Mouse (Mus musculus) MEL (cell line): ENCODE data around the gene AI182371. TPM values are rescaled to one million over a fixed set of nuclear protein-coding genes. Genes with fewer than 3 reads are reported as not detected.

Source experiments
- DNase-seq: peaks from one replicate; pipeline ENCODE4 v3.0.0; 2011; ENCODE audit warnings: low read depth, low spot score
- H3K27ac ChIP-seq: 2 replicates; pipeline ENCODE4 v1.5.1; 2012; ENCODE audit warnings: low read depth, mild to moderate bottlenecking, control low read depth, low read length, moderate library complexity; ENCODE audit not compliant: control insufficient read depth
- H3K27me3 ChIP-seq, 2 experiments: fragments of 150-350 bp in 1 of 2; sonication (generic) in 1 of 2; 2 replicates each; pipeline ENCODE4 v1.6.1; 2012; ENCODE audit warnings: low read length in 2 of 2, mild to moderate bottlenecking in 2 of 2, improper control_type of control experiment in 1 of 2, moderate library complexity in 1 of 2; ENCODE audit not compliant: insufficient read depth in 2 of 2, control insufficient read depth in 1 of 2
- H3K36me3 ChIP-seq, 2 experiments: 2 replicates each; pipeline ENCODE4 v1.6.1; 2012 to 2014; ENCODE audit warnings: low read length in 2 of 2, improper control_type of control experiment in 1 of 2, inconsistent platforms in 1 of 2, mild to moderate bottlenecking in 1 of 2; ENCODE audit not compliant: insufficient read depth in 2 of 2, control insufficient read depth in 1 of 2
- H3K4me1 ChIP-seq, 2 experiments: fragments of 150-350 bp in 1 of 2; sonication (generic) in 1 of 2; 2 replicates each; pipeline ENCODE4 v1.6.1; 2012; ENCODE audit warnings: low read length in 2 of 2, improper control_type of control experiment in 1 of 2, mild to moderate bottlenecking in 1 of 2; ENCODE audit not compliant: insufficient read depth in 2 of 2, control insufficient read depth in 1 of 2
- H3K4me3 ChIP-seq, 2 experiments: fragments of 150-350 bp in 1 of 2; sonication (generic) in 1 of 2; 2 replicates each; pipeline ENCODE4 v1.5.1; 2012; ENCODE audit warnings: low read depth in 2 of 2, low read length in 2 of 2, mild to moderate bottlenecking in 2 of 2, moderate library complexity in 2 of 2, control low read depth in 1 of 2, improper control_type of control experiment in 1 of 2; ENCODE audit not compliant: control insufficient read depth in 1 of 2, insufficient read depth in 1 of 2
- H3K79me2 ChIP-seq: 2 replicates; pipeline ENCODE4 v1.6.1; 2012; ENCODE audit warnings: mild to moderate bottlenecking, low read length, moderate library complexity; ENCODE audit not compliant: control insufficient read depth, poor library complexity, insufficient read depth
- H3K9ac ChIP-seq: 2 replicates; pipeline ENCODE4 v1.6.1; 2012; ENCODE audit warnings: low read depth, mild to moderate bottlenecking, control low read depth, low read length, moderate library complexity; ENCODE audit not compliant: control insufficient read depth, poor library complexity, severe bottlenecking
- H3K9me3 ChIP-seq: fragments of 150-350 bp; sonication (generic); replicated peaks from 2 replicates; pipeline ENCODE4 v1.6.1; 2012; ENCODE audit warnings: mild to moderate bottlenecking, low read length, improper control_type of control experiment, moderate library complexity; ENCODE audit not compliant: insufficient read depth
- CHD1 ChIP-seq: IDR thresholded peaks from 2 replicates; pipeline ENCODE4 v1.6.1; 2012; ENCODE audit warnings: low read depth, mild to moderate bottlenecking, inconsistent platforms, low read length, improper control_type of control experiment
- CHD2 ChIP-seq: IDR thresholded peaks from 2 replicates; pipeline ENCODE4 v1.6.1; 2011; ENCODE audit warnings: low read length, improper control_type of control experiment
- CTCF ChIP-seq, 3 experiments: IDR thresholded peaks in 2 of 3; conservative IDR thresholded peaks in 1 of 3; 2 replicates each; pipeline ENCODE4 v1.5.1; 2011 to 2012; ENCODE audit warnings: low read length in 3 of 3, low read depth in 2 of 3, mild to moderate bottlenecking in 2 of 3, improper control_type of control experiment in 1 of 3, inconsistent platforms in 1 of 3, mixed read lengths in 1 of 3, moderate library complexity in 1 of 3; ENCODE audit not compliant: control insufficient read depth in 1 of 3, insufficient read depth in 1 of 3, poor library complexity in 1 of 3, severe bottlenecking in 1 of 3
- E2F4 ChIP-seq: IDR thresholded peaks from 2 replicates; pipeline ENCODE4 v1.6.1; 2011; ENCODE audit warnings: low read depth, low read length, improper control_type of control experiment, borderline replicate concordance
- ELF1 ChIP-seq: IDR thresholded peaks from 2 replicates; pipeline ENCODE4 v1.6.1; 2014; ENCODE audit warnings: low read depth, mild to moderate bottlenecking, inconsistent platforms, low read length, improper control_type of control experiment, moderate library complexity
- EP300 ChIP-seq, 2 experiments: IDR thresholded peaks; 2 replicates each; pipeline ENCODE4 v1.6.1; 2011; ENCODE audit warnings: improper control_type of control experiment in 2 of 2, low read length in 2 of 2, low read depth in 1 of 2, mild to moderate bottlenecking in 1 of 2
- ETS1 ChIP-seq: IDR thresholded peaks from 2 replicates; pipeline ENCODE4 v1.6.1; 2012; ENCODE audit warnings: low read depth, mild to moderate bottlenecking, inconsistent platforms, low read length, improper control_type of control experiment, moderate library complexity
- GATA1 ChIP-seq: IDR thresholded peaks from 2 replicates; pipeline ENCODE4 v1.6.1; 2011; ENCODE audit warnings: low read depth, low read length, improper control_type of control experiment
- MAFK ChIP-seq: IDR thresholded peaks from 2 replicates; pipeline ENCODE4 v1.6.1; 2011; ENCODE audit warnings: low read depth, mild to moderate bottlenecking, low read length, improper control_type of control experiment, borderline replicate concordance
- MAX ChIP-seq: IDR thresholded peaks from 2 replicates; pipeline ENCODE4 v1.6.1; 2011; ENCODE audit warnings: low read length, improper control_type of control experiment
- MAZ ChIP-seq: IDR thresholded peaks from 2 replicates; pipeline ENCODE4 v1.6.1; 2012; ENCODE audit warnings: low read depth, mild to moderate bottlenecking, inconsistent platforms, low read length, improper control_type of control experiment
- MXI1 ChIP-seq: IDR thresholded peaks from 2 replicates; pipeline ENCODE4 v1.6.1; 2011; ENCODE audit warnings: mild to moderate bottlenecking, low read depth, low read length, improper control_type of control experiment
- MYB ChIP-seq: IDR thresholded peaks from 2 replicates; pipeline ENCODE4 v1.6.1; 2011; ENCODE audit warnings: mild to moderate bottlenecking, low read depth, low read length, improper control_type of control experiment
- MYC ChIP-seq: IDR thresholded peaks from 2 replicates; pipeline ENCODE4 v1.6.1; 2011; ENCODE audit warnings: low read depth, mild to moderate bottlenecking, low read length, improper control_type of control experiment, moderate library complexity
- NELFE ChIP-seq: IDR thresholded peaks from 2 replicates; pipeline ENCODE4 v1.6.1; 2011; ENCODE audit warnings: low read depth, low read length, improper control_type of control experiment
- NRF1 ChIP-seq: IDR thresholded peaks from 2 replicates; pipeline ENCODE4 v1.6.1; 2014; ENCODE audit warnings: low read depth, mild to moderate bottlenecking, inconsistent platforms, low read length, improper control_type of control experiment, moderate library complexity; ENCODE audit not compliant: poor library complexity, insufficient read depth, severe bottlenecking
- POLR2A ChIP-seq, 2 experiments: IDR thresholded peaks; 2 replicates each; pipeline ENCODE4 v1.6.1; 2011 to 2012; ENCODE audit warnings: low read length in 2 of 2, mild to moderate bottlenecking in 2 of 2, control low read depth in 1 of 2, improper control_type of control experiment in 1 of 2, low read depth in 1 of 2, moderate library complexity in 1 of 2; ENCODE audit not compliant: control insufficient read depth in 1 of 2, insufficient read depth in 1 of 2, poor library complexity in 1 of 2
- POLR2AphosphoS2 ChIP-seq: IDR thresholded peaks from 2 replicates; pipeline ENCODE4 v1.6.1; 2011; ENCODE audit warnings: low read length, improper control_type of control experiment
- POLR2AphosphoS5 ChIP-seq: IDR thresholded peaks from 2 replicates; pipeline ENCODE4 v1.6.1; 2012; ENCODE audit warnings: low read depth, borderline replicate concordance, mild to moderate bottlenecking, inconsistent platforms, low read length, moderate library complexity, mixed read lengths
- RAD21 ChIP-seq: IDR thresholded peaks from 2 replicates; pipeline ENCODE4 v1.6.1; 2011; ENCODE audit warnings: mild to moderate bottlenecking, low read depth, low read length, improper control_type of control experiment
- RCOR1 ChIP-seq: IDR thresholded peaks from 2 replicates; pipeline ENCODE4 v1.6.1; 2012; ENCODE audit warnings: low read depth, mild to moderate bottlenecking, inconsistent platforms, low read length, improper control_type of control experiment
- SIN3A ChIP-seq: IDR thresholded peaks from 2 replicates; pipeline ENCODE4 v1.6.1; 2012; ENCODE audit warnings: low read length, improper control_type of control experiment, inconsistent platforms
- TBP ChIP-seq: IDR thresholded peaks from 2 replicates; pipeline ENCODE4 v1.8.0; 2011; ENCODE audit warnings: low read depth, low read length, improper control_type of control experiment
- TCF12 ChIP-seq: IDR thresholded peaks from 2 replicates; pipeline ENCODE4 v1.6.1; 2014; ENCODE audit warnings: low read depth, mild to moderate bottlenecking, inconsistent platforms, low read length, improper control_type of control experiment, moderate library complexity
- UBTF ChIP-seq: IDR thresholded peaks from 2 replicates; pipeline ENCODE4 v1.6.1; 2012; ENCODE audit warnings: low read depth, mild to moderate bottlenecking, inconsistent platforms, low read length, improper control_type of control experiment, moderate library complexity, borderline replicate concordance; ENCODE audit not compliant: insufficient read depth
- USF2 ChIP-seq, 2 experiments: IDR thresholded peaks; 2 replicates each; pipeline ENCODE4 v1.6.1; 2011 to 2012; ENCODE audit warnings: improper control_type of control experiment in 2 of 2, low read length in 2 of 2, borderline replicate concordance in 1 of 2, inconsistent platforms in 1 of 2, low read depth in 1 of 2, mild to moderate bottlenecking in 1 of 2; ENCODE audit not compliant: insufficient read depth in 1 of 2
- ZMIZ1 ChIP-seq: IDR thresholded peaks from 2 replicates; pipeline ENCODE4 v1.6.1; 2012; ENCODE audit warnings: low read depth, mild to moderate bottlenecking, inconsistent platforms, low read length, improper control_type of control experiment, moderate library complexity
- polyA plus RNA-seq, 2 experiments: library from polyadenylated mRNA; stranded (reverse) in 1 of 2; unstranded in 1 of 2; fragments of >175 nt in 1 of 2; fragments of >200 nt in 1 of 2; gene quantifications; 2 replicates each; pipeline versions ENCODE4 v1.2.1 to v1.2.4; 2012; ENCODE audit warnings: low replicate concordance in 2 of 2, low read depth in 1 of 2; ENCODE audit not compliant: insufficient read length in 2 of 2, insufficient read depth in 1 of 2, missing spikeins in 1 of 2
- total RNA-seq: library from RNA; depleted of rRNA; stranded (reverse); fragments of 300-350 nt; gene quantifications from 2 replicates; pipeline ENCODE4 v1.2.3, GENCODE M21; 2012

Gene AI182371
- total and polyA plus RNA-seq, 3 experiments: 0.12 to 0.40 TPM; not detected in 1

- Histone ChIP-seq H3K27me3 (no peaks in the 10 kb centered on the region), H3K4me3 (peak overlapping the region; percentile 73 to 76), H3K4me1 (peaks cover 0 to 8% of the 10 kb centered on the region in 2 experiments; a peak in 2 of 4 replicates), H3K36me3 (peaks cover 0 to 11% of the 10 kb centered on the region in 2 experiments; a peak in 3 of 4 replicates), H3K79me2 (no peaks in the 10 kb centered on the region), H3K27ac (peak overlapping the region; percentile 54), H3K9ac (peak overlapping the region; percentile 84), H3K9me3 (no peaks in the 10 kb centered on the region)
- TF ChIP-seq ELF1: no peak
- no peak for TF ChIP-seq MAZ
- no peak for TF ChIP-seq TCF12
- TF ChIP-seq CHD1: 0 out of 2 replicates have a peak, but pooled peaks have one; percentile 62
- peak; percentile 42; the same call in 1 of the 2 replicates for TF ChIP-seq TBP
- no peak for DNase-seq
These were observed 8.6 kb upstream of the AI182371 start for GRCm38 (mm10) chr2:35109924-35110304.

DNA sequence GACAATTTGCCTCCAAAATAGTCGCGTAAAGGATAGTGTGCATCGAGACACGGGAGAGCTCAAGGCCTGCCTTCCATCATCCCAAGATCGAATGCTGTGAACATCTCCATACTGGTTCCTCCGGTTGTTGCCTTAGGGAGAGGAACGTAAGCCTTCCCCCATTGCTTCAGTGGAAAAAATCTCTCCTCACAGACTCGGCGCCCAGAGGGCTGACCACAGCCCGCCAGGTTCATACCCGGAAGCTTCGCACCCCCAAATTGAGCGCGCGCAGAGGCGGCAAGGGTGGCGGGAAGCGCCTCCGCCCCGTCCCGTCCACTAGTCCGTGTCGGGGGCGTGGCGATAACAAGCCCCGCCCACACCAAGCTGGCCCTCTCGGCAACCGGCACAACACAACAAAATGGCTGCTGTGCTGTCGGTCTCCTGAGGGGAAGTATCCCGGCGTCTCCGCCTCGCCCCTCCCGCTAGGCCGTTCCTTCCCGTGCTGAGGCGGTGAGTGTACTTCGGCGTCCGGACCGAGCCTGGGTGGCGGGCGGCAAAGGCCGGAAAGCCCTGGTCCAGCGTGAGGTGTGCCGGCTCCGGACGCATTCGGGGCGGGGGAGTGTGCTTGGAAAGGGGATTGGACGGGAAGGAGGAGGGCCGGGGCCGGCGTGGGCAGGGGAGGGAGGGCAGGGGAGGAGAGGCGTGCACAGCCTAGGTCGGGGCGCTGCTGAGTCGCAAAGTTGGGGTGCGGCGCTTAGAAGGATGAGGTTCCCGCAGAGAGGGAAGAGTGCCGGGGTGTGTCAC lies 8.0 kb upstream of the AI182371 start, which contains the start of gene Cntrl:
Gene Cntrl (plus strand): TSS at position 352 of the 783 bp plus-strand sequence.
- peak within 1 kb of the TSS; percentile 73 to 76 for H3K4me3 ChIP-seq
- H3K9ac ChIP-seq: peak within 1 kb of the TSS; percentile 84
- DNase-seq: peak; percentile 95
- H3K27ac ChIP-seq: peak within 1 kb of the TSS; percentile 75
- H3K36me3 ChIP-seq: peaks cover 0 to 11% of the 10 kb centered on the region in 2 experiments; a peak in 3 of 4 replicates
- no peaks in the 10 kb centered on the region for H3K9me3 ChIP-seq
- TF ChIP-seq CTCF (IDR thresholded peaks at IDR 0.05 in 2 of 3, conservative IDR thresholded peaks at IDR 0.05 in 1 of 3; ENCODE audit: control insufficient read depth in 1 of 3, insufficient read depth in 1 of 3, low read depth in 2 of 3, low read length in 3 of 3, poor library complexity in 1 of 3, severe bottlenecking in 1 of 3): peak in 1 of 3 experiments; percentile 10; a peak in 2 of 6 replicates
- TF ChIP-seq MAFK: no peak
- TF ChIP-seq MYB: no peak
- TF ChIP-seq TBP: no peak; the same call in 1 of the 2 replicates
- TF ChIP-seq E2F4: peak; percentile 95
- TF ChIP-seq ETS1: no peak
- TF ChIP-seq POLR2A (IDR thresholded peaks at IDR 0.05; ENCODE audit: control insufficient read depth in 1 of 2, insufficient read depth in 1 of 2, low read depth in 1 of 2, low read length in 2 of 2, poor library complexity in 1 of 2): peak; percentile 70 to 84
- no peak for TF ChIP-seq UBTF
- TF ChIP-seq NELFE: peak; percentile 77
- 0 out of 2 replicates have a peak, but pooled peaks have one; percentile 19 for TF ChIP-seq RCOR1
- peak; percentile 91 for TF ChIP-seq MAX
- no peak for TF ChIP-seq GATA1
- peak; percentile 7; the same call in 1 of the 2 replicates for TF ChIP-seq TCF12
- TF ChIP-seq POLR2AphosphoS2: peak; percentile 84
- 0 out of 2 replicates have a peak, but pooled peaks have one; percentile 39 for TF ChIP-seq POLR2AphosphoS5
- TF ChIP-seq RAD21: no peak
- TF ChIP-seq USF2 (IDR thresholded peaks at IDR 0.05; ENCODE audit: borderline replicate concordance in 1 of 2, insufficient read depth in 1 of 2, low read depth in 1 of 2, low read length in 2 of 2): no peak
- 0 out of 4 replicates have a peak, but pooled peaks of 1 of the 2 experiments have one; percentile 8 for TF ChIP-seq EP300 (IDR thresholded peaks at IDR 0.05; ENCODE audit: low read depth in 1 of 2, low read length in 2 of 2)
- no peak for TF ChIP-seq MYC
- TF ChIP-seq SIN3A: peak; percentile 81
- TF ChIP-seq MXI1: peak; percentile 81; the same call in 1 of the 2 replicates
- peak; percentile 56; the same call in 1 of the 2 replicates for TF ChIP-seq NRF1
- no peak for TF ChIP-seq CHD2
- peak; percentile 64; the same call in 1 of the 2 replicates for TF ChIP-seq ZMIZ1
- TF ChIP-seq ELF1: peak; percentile 82
- TF ChIP-seq MAZ: peak; percentile 69; the same call in 1 of the 2 replicates
- H3K27me3 ChIP-seq: no peaks in the 10 kb centered on the region
- peaks cover 0 to 8% of the 10 kb centered on the region in 2 experiments; a peak in 2 of 4 replicates for H3K4me1 ChIP-seq
- no peaks in the 10 kb centered on the region for H3K79me2 ChIP-seq
